Mouse (Mus musculus) gastrocnemius, postnatal 36 days (tissue): ENCODE data around the gene Ifnb1. TPM values are rescaled to one million over a fixed set of nuclear protein-coding genes. Genes with fewer than 3 reads are reported as not detected.
"Not testable (repeated sequence)": the region's sequence is repeated elsewhere in the genome, so short reads cannot be mapped to it uniquely, and the experiment has no call there.

ENCODE experiments used
- DNase-seq, 2 experiments: peaks; one replicate each; pipeline ENCODE4 v3.0.0; 2022
- intact Hi-C: fragments of 180-260 bp; cut with DNase I; formaldehyde crosslinking; loops from one replicate; pipeline ENCODE4 v1.15.1; 2025
- long read RNA-seq, 2 experiments: library from polyadenylated mRNA; stranded (forward); transcript quantifications; one replicate each; pipeline ENCODE4 v2.0.0; 2021
- total RNA-seq, 2 experiments: library from RNA; stranded (reverse); gene quantifications; 2 replicates each; pipeline ENCODE4 v1.2.3; 2021

Ifnb1 gene
- total RNA-seq, result not detected
- long read RNA-seq, experiment 1, result 0 reads
- long read RNA-seq, experiment 2, result 0 reads

- intact Hi-C loops, result no loop called here
- DNase-seq, result no peak
Measured at GRCm38 (mm10) chr4:88522674-88523073, at the start of gene Ifnb1. Gene Ifnb1, minus strand, starts transcription at chr4:88522774.

DNA sequence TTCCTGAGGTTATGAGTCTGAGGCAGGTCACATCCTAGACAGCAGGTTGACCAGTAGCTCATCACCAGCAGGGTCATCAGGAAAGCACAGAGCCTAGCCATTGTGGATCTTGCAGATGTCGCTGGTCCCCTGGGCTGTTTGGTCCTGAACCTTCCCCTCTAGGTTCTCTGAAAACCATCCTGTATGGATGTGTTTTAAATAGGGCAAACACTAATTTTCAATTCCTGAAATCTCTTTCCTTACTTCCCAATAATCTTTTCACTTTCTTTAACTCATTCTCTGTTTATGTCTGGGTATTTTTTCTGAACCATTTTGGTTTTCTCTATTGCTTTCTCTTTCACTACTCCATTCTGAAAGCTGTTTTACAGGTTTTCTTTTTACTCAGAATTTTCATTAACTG is 49.1 kb upstream of the Ifnb1 start, which contains the start of gene Ifna14:
TSS of gene Ifna14 (minus strand) at position 101 of the 400 bp plus-strand sequence.
- DNase-seq, result no peak
- intact Hi-C loops, result no loop called here

DNA sequence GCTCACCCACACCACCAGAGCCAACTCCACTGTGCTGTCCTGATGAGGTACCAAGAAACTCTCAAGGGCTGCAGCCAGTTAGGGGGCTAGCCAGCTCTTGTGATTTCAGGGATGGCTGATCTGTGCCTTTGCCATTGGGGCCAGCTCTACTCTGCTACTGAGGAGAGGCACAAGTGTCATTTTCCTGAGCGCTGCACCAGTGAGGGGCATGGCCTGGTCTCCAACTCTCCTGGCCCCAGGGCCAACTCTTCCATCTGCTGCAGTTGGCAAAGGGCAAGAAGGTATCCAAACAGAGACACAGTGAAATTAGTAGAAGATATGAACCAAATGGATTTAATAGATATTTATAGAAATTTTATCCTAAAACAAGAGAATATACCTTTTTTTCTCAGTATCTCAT is 39.2 kb upstream of the Ifnb1 start:
- intact Hi-C loops, result no loop called here
- no peak for DNase-seq

DNA sequence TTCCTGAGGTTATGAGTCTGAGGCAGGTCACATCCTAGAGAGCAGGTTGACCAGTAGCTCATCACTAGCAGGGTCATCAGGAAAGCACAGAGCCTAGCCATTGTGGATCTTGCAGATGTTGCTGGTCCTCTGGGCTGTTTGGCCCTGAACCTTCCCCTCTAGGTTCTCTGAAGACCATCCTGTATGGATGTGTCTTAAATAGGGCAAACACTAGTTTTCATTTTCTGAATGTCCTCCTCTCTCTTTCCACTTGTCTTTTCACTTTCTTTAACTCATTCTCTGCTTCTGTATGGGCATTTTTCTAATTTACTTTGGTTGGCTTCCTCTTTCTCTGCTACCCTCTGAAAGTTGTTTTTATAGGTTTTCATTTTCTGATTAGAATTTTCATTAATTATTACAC is 35.6 kb upstream of the Ifnb1 start, which contains the start of gene Ifna15:
TSS of gene Ifna15 (minus strand) at position 101 of the 400 bp plus-strand sequence.
- intact Hi-C loops, DNase-seq: not testable (repeated sequence)

GRCm38 (mm10) chr4:88550161-88550945 is 27.8 kb upstream of the Ifnb1 start:
- DNase-seq, result peak; percentile 59 to 67
- intact Hi-C loops, result no loop called here

- intact Hi-C loops, result loop anchor here (10.0 kb wide), 2 partner anchors 193 to 1183 kb away; no protein-coding TSS in a partner anchor
- DNase-seq, result no peak
Measured at GRCm38 (mm10) chr4:88547986-88548385, 25.4 kb upstream of the Ifnb1 start.

DNA sequence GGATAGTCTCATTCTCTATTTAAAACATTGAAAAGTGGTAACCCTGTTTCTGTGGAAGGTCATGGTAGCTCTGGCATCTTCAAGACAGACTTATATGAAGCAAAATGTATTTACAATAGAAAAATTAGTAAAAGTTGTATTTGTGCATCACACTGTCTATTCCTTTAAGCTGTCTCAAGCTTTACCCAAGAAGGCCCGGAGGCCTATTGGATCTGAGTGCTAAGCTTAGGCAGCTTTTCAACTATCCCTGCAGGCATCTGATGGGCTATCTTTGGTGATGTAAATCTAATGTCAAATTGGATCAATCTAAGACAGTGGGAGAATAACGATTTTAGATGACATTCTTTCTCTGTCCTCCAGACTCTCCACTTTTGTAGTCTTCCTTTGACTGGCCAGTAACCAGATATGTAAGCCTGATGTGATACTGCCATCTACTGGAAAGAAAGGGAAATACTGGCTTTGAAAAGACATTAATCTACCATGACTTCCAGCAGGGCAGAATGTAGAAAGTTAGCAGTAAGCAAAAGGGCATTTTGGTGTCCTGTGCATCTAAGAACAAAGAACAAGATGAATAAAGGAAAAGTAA is 21.2 kb upstream of the Ifnb1 start:
- intact Hi-C loops, result loop anchor here (10.0 kb wide), 2 partner anchors 189 to 1179 kb away; no protein-coding TSS in a partner anchor

GRCm38 (mm10) chr4:88537328-88537727 is 14.8 kb upstream of the Ifnb1 start:
- peak; percentile 22 to 26 for DNase-seq
- intact Hi-C loops, result no loop called here

More for the DNA sequence above, 21.2 kb upstream of the Ifnb1 start:
- DNase-seq, result no peak

- DNase-seq, result peak in 1 of 2 experiments; percentile 13
- intact Hi-C loops, result no loop called here
Measured at GRCm38 (mm10) chr4:88536640-88537039, 14.1 kb upstream of the Ifnb1 start.

GRCm38 (mm10) chr4:88535742-88536141 is 13.2 kb upstream of the Ifnb1 start:
- no peak for DNase-seq
- intact Hi-C loops, result no loop called here

GRCm38 (mm10) chr4:88534903-88535302 is 12.3 kb upstream of the Ifnb1 start:
- DNase-seq, result no peak
- intact Hi-C loops, result no loop called here

DNA sequence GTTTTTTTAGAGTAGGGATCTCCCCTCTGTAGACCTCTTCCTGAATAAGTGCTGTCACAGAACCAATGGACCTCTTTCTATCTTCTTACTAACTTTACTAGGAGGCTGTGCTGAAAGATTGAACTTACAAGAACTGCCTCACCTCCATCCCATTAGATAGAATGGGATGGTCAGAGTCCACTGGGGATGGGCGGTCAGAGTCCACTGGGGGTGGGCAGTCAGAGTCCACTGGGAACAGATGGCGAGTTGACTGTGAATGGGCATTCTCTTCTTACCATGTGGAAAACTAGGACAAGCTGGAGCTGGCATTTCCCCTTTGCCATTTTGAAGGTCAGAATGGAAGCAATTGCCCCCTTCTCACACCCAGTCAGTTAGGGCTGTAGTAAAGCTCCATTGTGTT is 10.9 kb upstream of the Ifnb1 start:
- intact Hi-C loops, result no loop called here
- no peak for DNase-seq

- DNase-seq, result no peak
- intact Hi-C loops, result no loop called here
Measured at GRCm38 (mm10) chr4:88530892-88531291, 8.3 kb upstream of the Ifnb1 start.

DNA sequence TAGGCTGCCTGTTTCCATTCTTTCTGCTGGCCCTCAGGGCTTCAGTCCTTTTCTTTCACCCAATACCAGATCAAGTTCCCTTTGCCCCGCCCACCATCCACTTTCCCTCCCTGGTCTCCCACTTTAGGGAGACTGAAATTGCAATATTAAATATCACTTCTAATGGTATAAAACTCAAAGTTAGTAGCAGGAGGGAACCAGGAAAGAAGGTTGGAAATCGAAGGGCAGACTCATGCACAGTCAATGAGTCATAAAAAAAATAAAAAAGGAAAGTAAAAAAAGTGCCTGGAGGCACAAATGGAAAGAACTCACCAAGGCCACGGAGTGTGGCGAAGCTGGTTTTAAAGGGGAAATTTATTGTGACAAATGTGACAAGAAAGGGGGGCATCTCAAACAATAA is 7.7 kb upstream of the Ifnb1 start:
- intact Hi-C loops, result no loop called here
- DNase-seq, result no peak

DNA sequence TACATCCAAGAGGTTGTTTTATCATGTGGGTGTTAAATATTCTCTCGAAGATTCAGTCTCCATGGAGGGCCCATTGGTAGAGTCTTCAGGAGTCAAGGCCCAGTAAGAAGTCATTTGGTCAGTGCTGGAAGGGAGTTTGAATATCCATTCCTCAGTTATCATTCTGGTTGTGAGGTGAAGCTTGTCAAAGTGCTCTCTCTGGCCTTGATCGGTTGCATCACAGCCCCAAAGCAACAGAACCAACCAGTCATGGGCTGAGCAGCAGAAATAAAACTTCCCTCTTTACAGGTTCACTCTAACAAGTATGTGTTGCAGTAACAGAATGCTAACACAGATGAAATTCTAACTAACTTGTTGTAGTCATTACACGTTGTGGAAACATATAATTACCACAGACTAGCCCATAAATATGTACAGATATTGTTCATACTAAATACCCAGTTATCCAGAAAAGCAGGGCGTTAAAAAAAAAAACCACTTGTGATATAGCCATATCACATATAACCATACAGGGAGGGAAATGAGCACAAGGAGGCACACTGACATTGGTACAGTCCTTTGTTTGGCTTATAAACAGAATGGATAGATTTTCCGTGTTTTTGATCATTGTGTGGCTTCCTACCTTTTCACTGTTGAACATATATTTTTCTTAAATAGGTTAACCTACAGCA is 3.9 kb upstream of the Ifnb1 start:
- no peak for DNase-seq
- intact Hi-C loops, result no loop called here

GRCm38 (mm10) chr4:88525393-88525792 is 2.8 kb upstream of the Ifnb1 start:
- intact Hi-C loops, result no loop called here

DNA sequence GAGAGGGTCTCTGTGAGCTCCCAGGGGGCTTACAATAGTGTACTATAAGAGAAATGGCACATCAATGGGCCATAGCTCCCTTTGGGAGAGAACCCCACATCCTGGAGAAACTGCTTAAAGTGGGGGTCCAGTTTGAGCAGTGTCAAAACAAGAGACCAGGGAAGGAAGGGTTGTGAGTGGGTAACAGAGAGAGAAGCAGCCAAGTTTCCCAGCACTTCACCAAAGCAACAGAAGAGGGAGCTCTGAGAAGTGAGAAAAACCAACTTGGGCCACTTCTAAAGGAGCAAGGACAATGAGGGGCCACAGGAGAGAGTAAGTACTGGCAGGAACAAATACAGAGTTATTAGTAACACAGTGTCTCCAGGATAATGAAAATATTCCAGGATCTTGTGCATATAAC is 667 bp upstream of the Ifnb1 start:
- no peak for DNase-seq
- intact Hi-C loops, result no loop called here

More at GRCm38 (mm10) chr4:88525393-88525792, 2.8 kb upstream of the Ifnb1 start:
- DNase-seq, result no peak

DNA sequence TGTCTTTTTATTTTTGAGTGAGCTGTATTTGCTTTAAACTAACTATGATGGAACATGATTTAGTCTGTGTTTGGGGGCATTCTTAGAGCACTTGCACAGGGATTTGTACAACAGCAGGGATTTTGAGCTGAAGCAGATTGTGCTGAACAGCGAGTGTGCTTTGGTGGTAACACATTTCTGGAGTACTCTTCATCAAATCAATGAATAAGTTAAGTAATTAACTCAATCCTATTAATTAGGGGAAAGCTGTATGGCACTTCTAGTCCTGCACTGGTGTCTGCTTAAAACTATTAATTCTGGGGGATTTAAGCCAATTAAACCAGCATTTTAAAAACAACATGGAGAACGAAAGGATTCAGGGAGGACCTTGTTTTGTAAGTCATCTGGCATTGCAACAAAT is 4.6 kb downstream of the Ifnb1 start:
- intact Hi-C loops, result no loop called here
- no peak for DNase-seq

DNA sequence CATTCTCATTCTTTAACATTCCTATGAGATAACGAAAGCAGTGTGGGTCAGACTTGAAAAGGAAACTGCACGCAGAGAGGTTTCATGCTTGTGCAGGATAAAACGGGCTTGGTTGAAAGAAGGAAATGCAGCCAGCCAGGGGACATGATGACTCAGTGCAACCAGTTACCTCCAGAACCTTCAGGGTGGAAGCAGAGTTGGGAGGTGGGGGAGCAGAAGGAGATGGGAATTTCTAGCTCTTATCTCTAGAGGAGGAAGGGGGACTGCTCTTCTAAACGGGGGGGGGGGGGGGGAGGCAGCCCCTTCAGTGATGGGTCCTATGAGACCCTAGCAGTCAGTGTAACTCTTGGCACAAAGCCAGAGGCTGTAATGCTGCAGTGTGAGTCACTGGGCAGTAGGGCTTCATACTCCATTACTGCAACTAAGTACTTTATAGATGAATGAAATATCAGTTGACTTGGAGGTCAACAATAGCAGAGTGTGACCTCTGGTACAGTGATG is 6.8 kb downstream of the Ifnb1 start:
- intact Hi-C loops, result no loop called here
- DNase-seq, result peak in 1 of 2 experiments; percentile 18

DNA sequence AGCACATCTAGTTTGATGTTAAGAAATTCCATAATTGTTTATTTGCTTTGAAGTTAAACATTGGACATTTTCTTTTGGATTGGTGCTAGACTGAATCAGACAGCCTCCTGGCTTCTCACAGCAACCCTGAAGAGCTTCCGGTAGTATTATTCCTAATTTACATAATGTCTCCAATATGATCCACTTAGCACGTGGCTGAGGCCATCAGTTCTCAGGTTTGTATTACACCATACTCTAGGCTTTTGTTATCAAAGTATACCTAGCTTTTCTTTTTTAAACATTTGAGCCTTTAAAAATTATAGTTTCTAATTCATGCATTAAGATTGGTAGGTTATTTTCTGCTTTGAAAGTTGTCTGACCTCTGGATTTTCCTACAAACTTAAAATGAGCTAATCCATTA is 7.3 kb downstream of the Ifnb1 start:
- no peak for DNase-seq
- intact Hi-C loops, result no loop called here

DNA sequence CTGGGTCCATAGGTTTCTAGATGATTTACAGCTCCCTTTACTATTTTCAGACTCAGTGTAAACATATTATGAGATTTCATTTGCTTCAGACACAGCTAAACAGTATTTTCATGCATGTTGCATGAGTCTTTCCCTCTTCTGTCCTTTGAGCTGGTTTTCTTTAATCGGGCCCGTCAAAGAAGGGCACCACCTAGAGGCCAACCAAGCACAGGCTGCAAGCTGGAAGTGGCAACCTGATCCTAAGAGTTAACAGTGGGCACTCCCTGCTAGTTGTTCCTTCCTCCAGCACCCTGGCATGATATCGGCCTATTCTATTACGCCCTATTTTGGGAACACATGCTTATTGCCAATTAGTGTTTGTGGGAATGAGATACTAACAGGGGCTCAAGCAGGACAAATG is 8.2 kb downstream of the Ifnb1 start:
- intact Hi-C loops, result no loop called here
- peak; percentile 22 to 36 for DNase-seq
